Mouse (Mus musculus) induced T-regulatory cell, adult 2 months (primary cell): ENCODE data around the gene Lbh.

Experiments used
- DNase-seq: peaks from one replicate; pipeline ENCODE4 v3.0.0-alpha.2; 2012; ENCODE audit warnings: low read depth

Gene Lbh

GRCm38 (mm10) chr17:72911283-72911682, 6.8 kb upstream of the Lbh start:
- DNase-seq, result no peak

GRCm38 (mm10) chr17:72911751-72912150, 6.4 kb upstream of the Lbh start:
- DNase-seq, result no peak

GRCm38 (mm10) chr17:72914082-72914481, 4.0 kb upstream of the Lbh start:
- no peak for DNase-seq

- peak; percentile 94 for DNase-seq
Observed at GRCm38 (mm10) chr17:72917241-72918030, 669 bp upstream of the Lbh start.

- peak; percentile 86 for DNase-seq
Observed at GRCm38 (mm10) chr17:72918571-72919541, 751 bp downstream of the Lbh start.

- DNase-seq, result peak; percentile 65
Observed at GRCm38 (mm10) chr17:72919641-72920040, 1.5 kb downstream of the Lbh start.

GRCm38 (mm10) chr17:72920430-72920829, 2.3 kb downstream of the Lbh start:
- no peak for DNase-seq

GRCm38 (mm10) chr17:72920971-72921370, 2.9 kb downstream of the Lbh start:
- DNase-seq, result peak; percentile 72

- DNase-seq, result peak; percentile 53
Observed at GRCm38 (mm10) chr17:72922206-72922605, 4.1 kb downstream of the Lbh start.

- no peak for DNase-seq
Observed at GRCm38 (mm10) chr17:72923283-72923682, 5.2 kb downstream of the Lbh start.

GRCm38 (mm10) chr17:72924295-72924694, 6.2 kb downstream of the Lbh start:
- DNase-seq, result peak; percentile 58

GRCm38 (mm10) chr17:72925111-72925510, 7.0 kb downstream of the Lbh start:
- peak; percentile 72 for DNase-seq

GRCm38 (mm10) chr17:72925804-72926617, 7.9 kb downstream of the Lbh start:
- DNase-seq, result peak; percentile 44

GRCm38 (mm10) chr17:72926994-72927393, 8.9 kb downstream of the Lbh start:
- peak; percentile 56 for DNase-seq

- DNase-seq, result no peak
Observed at GRCm38 (mm10) chr17:72933116-72933515, 15.0 kb downstream of the Lbh start.

GRCm38 (mm10) chr17:72934146-72934545, 16.0 kb downstream of the Lbh start:
- peak; percentile 86 for DNase-seq

GRCm38 (mm10) chr17:72934653-72935052, 16.5 kb downstream of the Lbh start:
- peak; percentile 77 for DNase-seq

GRCm38 (mm10) chr17:72935921-72936320, 17.8 kb downstream of the Lbh start:
- peak; percentile 85 for DNase-seq

- DNase-seq, result peak; percentile 64
Observed at GRCm38 (mm10) chr17:72936336-72936735, 18.2 kb downstream of the Lbh start.

- DNase-seq, result peak; percentile 81
Observed at GRCm38 (mm10) chr17:72937204-72937603, 19.1 kb downstream of the Lbh start.

GRCm38 (mm10) chr17:72938026-72938795, 20.1 kb downstream of the Lbh start:
- DNase-seq, result peak; percentile 74
